Mouse (Mus musculus) liver, embryonic 14.5 days (tissue): ENCODE measurements around the gene Olfr774. TPM values are rescaled to one million over a fixed set of nuclear protein-coding genes. Genes with fewer than 3 reads are reported as not detected.
"Not testable (repeated sequence)": the region's sequence is repeated elsewhere in the genome, so short reads cannot be mapped to it uniquely, and the experiment has no call there.

Experiments
- ATAC-seq: fragments of 200-750 bp; cut with Nextera tagmentation; 2 replicates; pipeline ENCODE4 v1.8.0; 2017; ENCODE audit warnings: moderate number of reproducible peaks, mild to moderate bottlenecking, moderate library complexity; ENCODE audit not compliant: insufficient read depth
- DNase-seq, 3 experiments: peaks; one replicate each; pipeline ENCODE4 v3.0.0-alpha.2; 2012 to 2013; ENCODE audit warnings: low read depth in 3 of 3, low spot score in 3 of 3
- H3K27ac ChIP-seq: fragments of 300-500 bp; sonication (generic); 2 replicates; pipeline ENCODE4 v1.5.1; 2014; ENCODE audit warnings: moderate library complexity, mild to moderate bottlenecking, control low read depth, inconsistent platforms
- H3K27me3 ChIP-seq: fragments of 300-500 bp; sonication (generic); 2 replicates; pipeline ENCODE4 v1.6.1; 2014; ENCODE audit warnings: mild to moderate bottlenecking, low read length, moderate library complexity; ENCODE audit not compliant: control insufficient read depth, insufficient read depth
- H3K36me3 ChIP-seq: fragments of 300-500 bp; sonication (generic); replicated peaks from 2 replicates; pipeline ENCODE4 v1.6.1; 2014; ENCODE audit warnings: low read depth; ENCODE audit not compliant: control insufficient read depth, insufficient read depth
- H3K4me1 ChIP-seq, 2 experiments: fragments of 200-500 bp in 1 of 2; fragments of 300-500 bp in 1 of 2; sonication (generic) in 1 of 2; replicated peaks; 2 replicates each; pipeline ENCODE4 v1.6.1; 2012 to 2014; ENCODE audit warnings: antibody characterized with exemption in 1 of 2, inconsistent platforms in 1 of 2, low read length in 1 of 2; ENCODE audit not compliant: control insufficient read depth in 2 of 2, insufficient read depth in 2 of 2
- H3K4me2 ChIP-seq: fragments of 300-500 bp; sonication (generic); 2 replicates; pipeline ENCODE4 v1.6.1; 2014; ENCODE audit warnings: low read depth, mild to moderate bottlenecking, control low read depth, moderate library complexity
- H3K4me3 ChIP-seq, 2 experiments: fragments of 200-500 bp in 1 of 2; fragments of 300-500 bp in 1 of 2; sonication (generic) in 1 of 2; 2 replicates each; pipeline ENCODE4 v1.5.1; 2012 to 2014; ENCODE audit warnings: low read depth in 2 of 2, low read length in 2 of 2, mild to moderate bottlenecking in 2 of 2, control low read depth in 1 of 2, inconsistent platforms in 1 of 2, moderate library complexity in 1 of 2; ENCODE audit not compliant: insufficient read depth in 1 of 2
- H3K9ac ChIP-seq: fragments of 300-500 bp; sonication (generic); replicated peaks from 2 replicates; pipeline ENCODE4 v1.6.1; 2014; ENCODE audit warnings: mild to moderate bottlenecking, control low read depth, moderate library complexity
- H3K9me3 ChIP-seq: fragments of 300-500 bp; sonication (generic); 2 replicates; pipeline ENCODE4 v1.6.1; 2016; ENCODE audit warnings: low read length, mixed read lengths; ENCODE audit not compliant: control insufficient read depth
- CTCF ChIP-seq: IDR thresholded peaks from 2 replicates; pipeline ENCODE4 v1.5.1; 2016; ENCODE audit warnings: antibody characterized with exemption, low read depth, control low read depth
- EP300 ChIP-seq: IDR thresholded peaks from 2 replicates; pipeline ENCODE4 v1.6.1; 2016; ENCODE audit warnings: antibody characterized with exemption, low read depth
- WGBS: fragments of 180-500 bp; shearing (Covaris S2); extraction: QIAGEN DNeasy Blood & Tissue Kit; methylation state at CpG from one replicate; pipeline ENCODE4 v1.1.7; 2014; ENCODE audit not compliant: insufficient replicate concordance; 5-methylcytosine and 5-hydroxymethylcytosine counted together
- polyA plus RNA-seq, 2 experiments: library from polyadenylated mRNA; depleted of rRNA in 1 of 2; stranded (reverse) in 1 of 2; unstranded in 1 of 2; fragments of >200 nt; fragmentation: Nextera tagmentation in 1 of 2; extraction: Ambion mirVana in 1 of 2; gene quantifications; 2 replicates each; pipeline versions ENCODE4 v1.2.1 to v1.2.3; 2012 to 2014

Olfr774 gene
- polyA plus RNA-seq (2012; rRNA removed) (not detected in 2 replicates), polyA plus RNA-seq (2014; fragmentation: Nextera tagmentation; extraction: Ambion mirVana) (not detected in 2 replicates)

GRCm38 (mm10) chr10:129235904-129236303 lies at the start of gene Olfr774:
Gene Olfr774, plus strand, starts transcription at chr10:129236204.
- H3K36me3 ChIP-seq: no peaks in the 10 kb centered on the region
- no peak for TF ChIP-seq CTCF
- TF ChIP-seq EP300: no peak
- no peak for ATAC-seq

GRCm38 (mm10) chr10:129187319-129187718 lies 48.7 kb upstream of the Olfr774 start, which contains the start of gene Olfr773:
Gene Olfr773, minus strand, starts transcription at chr10:129187419.
- ATAC-seq, H3K4me3 ChIP-seq, DNase-seq: not testable (repeated sequence)

More at GRCm38 (mm10) chr10:129235904-129236303, at the start of gene Olfr774:
- Histone ChIP-seq H3K9me3 (no peaks in the 10 kb centered on the region), H3K4me2 (no peak within 1 kb of the TSS), H3K27ac (no peak within 1 kb of the TSS), H3K4me3 (no peak within 1 kb of the TSS), H3K9ac (no peak within 1 kb of the TSS), H3K4me1 (no peaks in the 10 kb centered on the region), H3K27me3 (no peaks in the 10 kb centered on the region)
- no peak for DNase-seq
- WGBS: 44% methylated on average over 2 of the region's 2 CpGs

DNA sequence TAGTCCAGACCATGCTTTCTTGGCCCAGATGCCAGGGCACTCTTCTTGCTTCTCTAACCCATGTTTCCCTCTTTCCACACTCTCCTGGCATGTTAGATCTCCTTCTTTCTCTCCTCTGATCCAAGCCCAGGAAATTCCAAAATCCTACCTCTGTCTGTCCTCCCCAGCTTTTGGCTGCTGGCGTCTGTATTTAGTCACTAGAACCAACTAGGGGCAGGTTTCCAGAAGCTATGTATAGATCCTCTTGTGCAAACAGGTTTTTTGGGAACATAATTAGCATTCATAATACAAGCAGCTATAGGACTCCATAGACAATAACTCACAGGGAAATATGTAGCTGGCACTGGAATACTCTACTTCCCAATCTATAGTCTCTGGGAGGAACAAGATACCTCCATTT lies 5.3 kb upstream of the Olfr774 start:
- Histone ChIP-seq H3K27ac (no peak overlapping the region), H3K27me3 (no peaks in the 10 kb centered on the region), H3K4me2 (no peak overlapping the region), H3K9me3 (no peaks in the 10 kb centered on the region), H3K9ac (no peak overlapping the region), H3K4me1 (no peaks in the 10 kb centered on the region), H3K4me3 (no peak overlapping the region), H3K36me3 (no peaks in the 10 kb centered on the region)
- WGBS: 46% methylated on average over 1 of the region's 1 CpGs
- ATAC-seq (no peak), DNase-seq (no peak)
- TF ChIP-seq CTCF: no peak
- TF ChIP-seq EP300: no peak

More at GRCm38 (mm10) chr10:129187319-129187718, 48.7 kb upstream of the Olfr774 start, which contains the start of gene Olfr773:
- not testable (repeated sequence) for H3K9ac ChIP-seq, H3K9me3 ChIP-seq, H3K27me3 ChIP-seq, H3K4me1 ChIP-seq, H3K36me3 ChIP-seq, H3K27ac ChIP-seq, H3K4me2 ChIP-seq

DNA sequence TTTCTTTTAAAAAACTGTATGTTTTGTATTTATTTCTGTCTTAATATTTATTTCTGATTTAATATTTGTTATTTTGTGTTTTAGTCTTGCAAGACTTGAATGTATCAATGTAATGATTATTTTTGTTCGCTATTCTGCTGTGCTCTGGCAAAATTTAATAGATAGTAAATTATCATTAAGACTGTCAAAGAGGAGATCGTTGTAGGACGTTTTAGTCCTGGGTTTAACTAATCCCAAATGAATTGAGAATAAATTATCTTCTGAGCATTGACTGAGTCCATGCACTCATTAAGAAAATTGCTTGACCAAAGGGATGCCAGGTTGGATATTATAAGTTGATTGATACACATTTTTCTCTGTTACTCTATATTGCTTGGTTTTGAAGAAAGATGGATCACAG lies 12.1 kb downstream of the Olfr774 start, which contains the start of gene Olfr775:
TSS of gene Olfr775 (plus strand) at position 301 of the 400 bp plus-strand sequence.
- no peak for DNase-seq
- no peaks in the 10 kb centered on the region for H3K4me1 ChIP-seq
- H3K27ac ChIP-seq: no peak within 1 kb of the TSS
- no peak within 1 kb of the TSS for H3K4me2 ChIP-seq
- no peak for ATAC-seq
- no peaks in the 10 kb centered on the region for H3K27me3 ChIP-seq
- no peak within 1 kb of the TSS for H3K9ac ChIP-seq
- WGBS: 48% methylated on average over 3 of the region's 3 CpGs
- no peaks in the 10 kb centered on the region for H3K9me3 ChIP-seq
- TF ChIP-seq CTCF: no peak
- TF ChIP-seq EP300: no peak
- H3K36me3 ChIP-seq: no peaks in the 10 kb centered on the region
- H3K4me3 ChIP-seq: no peak within 1 kb of the TSS

- no peak for ATAC-seq
These were observed 22.8 kb downstream of the Olfr774 start, which contains the start of gene Olfr776 for GRCm38 (mm10) chr10:129258827-129259226. Gene Olfr776, plus strand, starts transcription at chr10:129259127.

More at GRCm38 (mm10) chr10:129258827-129259226, 22.8 kb downstream of the Olfr774 start, which contains the start of gene Olfr776:
- Histone ChIP-seq H3K4me3 (no peak within 1 kb of the TSS), H3K27ac (no peak within 1 kb of the TSS), H3K9me3 (no peaks in the 10 kb centered on the region), H3K4me1 (no peaks in the 10 kb centered on the region), H3K4me2 (no peak within 1 kb of the TSS), H3K36me3 (no peaks in the 10 kb centered on the region), H3K9ac (no peak within 1 kb of the TSS), H3K27me3 (no peaks in the 10 kb centered on the region)
- TF ChIP-seq EP300: no peak
- no peak for DNase-seq
